Mouse (Mus musculus) heart, postnatal 25 days (tissue): Measurements from ENCODE around the gene Dph5. TPM values are rescaled to one million over a fixed set of nuclear protein-coding genes. Genes with fewer than 3 reads are reported as not detected.
"Not testable (repeated sequence)": the region's sequence is repeated elsewhere in the genome, so short reads cannot be mapped to it uniquely, and the experiment has no call there.

Experiments used
- DNase-seq: peaks from one replicate; pipeline ENCODE4 v3.0.0; 2022; ENCODE audit warnings: low spot score
- intact Hi-C: fragments of 180-260 bp; cut with DNase I; formaldehyde crosslinking; loops from one replicate; pipeline ENCODE4 v1.15.1; 2025
- total RNA-seq, 2 experiments: library from RNA; stranded (reverse); gene quantifications; 2 replicates each; pipeline ENCODE4 v1.2.3; 2021

Dph5 gene
- total RNA-seq: 1 to 10 TPM; 5.2 to 5.6 TPM

GRCm38 (mm10) chr3:115887427-115888309 is at the start of gene Dph5:
Gene Dph5 (plus strand): TSS chr3:115887837.
- intact Hi-C loops: loop anchor here (2.0 to 5.0 kb wide), 4 partner anchors 67 to 240 kb away; no protein-coding TSS in a partner anchor

GRCm38 (mm10) chr3:115844566-115844965 is 43.1 kb upstream of the Dph5 start:
- no peak for DNase-seq
- intact Hi-C loops: no loop called here

More at GRCm38 (mm10) chr3:115887427-115888309, at the start of gene Dph5:
- peak; percentile 83 for DNase-seq

- DNase-seq: no peak
- intact Hi-C loops: no loop called here
These were observed 42.5 kb upstream of the Dph5 start for GRCm38 (mm10) chr3:115845032-115845618.

- intact Hi-C loops: no loop called here
- DNase-seq: no peak
These were observed 41.9 kb upstream of the Dph5 start for GRCm38 (mm10) chr3:115845724-115846123.

GRCm38 (mm10) chr3:115846153-115846552 is 41.5 kb upstream of the Dph5 start:
- intact Hi-C loops: no loop called here
- no peak for DNase-seq

GRCm38 (mm10) chr3:115848686-115849480 is 38.8 kb upstream of the Dph5 start:
- intact Hi-C loops: no loop called here
- DNase-seq: no peak

- intact Hi-C loops: no loop called here
- DNase-seq: no peak
These were observed 36.7 kb upstream of the Dph5 start for GRCm38 (mm10) chr3:115850946-115851345.

- no peak for DNase-seq
- intact Hi-C loops: no loop called here
These were observed 32.9 kb upstream of the Dph5 start for GRCm38 (mm10) chr3:115854672-115855191.

GRCm38 (mm10) chr3:115855576-115855975 is 32.1 kb upstream of the Dph5 start:
- DNase-seq: no peak
- intact Hi-C loops: no loop called here

GRCm38 (mm10) chr3:115856484-115857022 is 31.1 kb upstream of the Dph5 start:
- intact Hi-C loops: no loop called here
- DNase-seq: no peak

- intact Hi-C loops: no loop called here
- DNase-seq: no peak
These were observed 30.2 kb upstream of the Dph5 start for GRCm38 (mm10) chr3:115857436-115857835.

- DNase-seq: no peak
- intact Hi-C loops: no loop called here
These were observed 28.8 kb upstream of the Dph5 start for GRCm38 (mm10) chr3:115858822-115859221.

GRCm38 (mm10) chr3:115860780-115861179 is 26.9 kb upstream of the Dph5 start:
- intact Hi-C loops, DNase-seq: not testable (repeated sequence)

GRCm38 (mm10) chr3:115863487-115863886 is 24.1 kb upstream of the Dph5 start:
- intact Hi-C loops: no loop called here
- DNase-seq: no peak

- intact Hi-C loops: no loop called here
- DNase-seq: no peak
These were observed 20.5 kb upstream of the Dph5 start for GRCm38 (mm10) chr3:115867150-115867549.

- no peak for DNase-seq
- intact Hi-C loops: no loop called here
These were observed 19.7 kb upstream of the Dph5 start for GRCm38 (mm10) chr3:115867901-115868300.

- no peak for DNase-seq
- intact Hi-C loops: no loop called here
These were observed 18.3 kb upstream of the Dph5 start for GRCm38 (mm10) chr3:115869360-115869759.

GRCm38 (mm10) chr3:115875551-115875950 is 12.1 kb upstream of the Dph5 start:
- intact Hi-C loops: no loop called here
- DNase-seq: no peak

- no peak for DNase-seq
- intact Hi-C loops: no loop called here
These were observed 10.5 kb upstream of the Dph5 start for GRCm38 (mm10) chr3:115877133-115877532.

GRCm38 (mm10) chr3:115884086-115884485 is 3.6 kb upstream of the Dph5 start:
- DNase-seq: no peak
- intact Hi-C loops: no loop called here
